Mouse (Mus musculus): ENCODE measurements around the gene Cltc.

- TF ChIP-seq CTCF (IDR thresholded peaks at IDR 0.05; ENCODE audit: extremely low read depth, insufficient read depth, low read length): no peak
- no peak for TF ChIP-seq POLR2A (IDR thresholded peaks at IDR 0.05; ENCODE audit: extremely low read depth, insufficient read depth, low read length)
Measured at GRCm38 (mm10) chr11:86690383-86690782, 67.0 kb downstream of the Cltc start.

All from cortical plate, adult 2 months (tissue).